Mouse (Mus musculus) monocyte, adult 2 months (primary cell): ENCODE data around the gene Jmjd6.
"Not testable (repeated sequence)": the region's sequence is repeated elsewhere in the genome, so short reads cannot be mapped to it uniquely, and the experiment has no call there.

Experiments
- DNase-seq, 2 experiments: peaks; one replicate each; pipeline ENCODE4 v3.0.0; 2022; ENCODE audit warnings: low spot score in 2 of 2, low read depth in 1 of 2

The Jmjd6 gene

DNA sequence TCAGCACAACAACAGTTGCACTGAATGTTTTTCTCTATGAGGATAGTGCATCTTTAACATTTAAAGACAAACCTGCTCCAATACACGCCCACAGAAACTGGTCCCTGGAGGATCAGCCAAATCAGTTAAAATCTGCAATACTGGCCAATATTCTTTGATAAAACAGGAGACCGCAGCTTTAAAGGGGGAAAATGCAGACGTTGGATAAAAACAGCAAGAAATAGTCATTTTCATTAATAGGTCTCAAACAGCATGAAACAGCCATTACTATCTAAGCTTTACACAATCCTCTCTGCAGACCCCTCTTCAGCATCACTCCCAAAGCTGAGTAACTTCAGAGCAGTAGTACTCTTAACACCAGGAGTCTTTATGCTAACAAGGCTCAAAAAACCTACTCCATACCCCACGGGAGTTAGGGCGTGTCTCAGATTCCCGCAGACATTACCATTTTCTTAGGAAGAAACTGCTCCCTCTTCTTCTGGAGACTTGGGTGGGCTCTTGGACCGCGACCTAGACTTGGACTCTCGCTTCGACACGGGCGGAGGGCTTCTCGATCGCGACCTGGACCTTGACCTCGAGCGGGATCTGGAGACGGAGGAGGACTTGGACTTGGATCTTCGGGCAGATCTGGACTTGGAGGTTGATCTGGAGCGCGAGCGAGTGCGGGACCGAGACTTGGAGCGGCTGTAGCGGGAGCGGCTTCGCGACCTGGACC is 8.5 kb upstream of the Jmjd6 start:
- DNase-seq: no peak

DNA sequence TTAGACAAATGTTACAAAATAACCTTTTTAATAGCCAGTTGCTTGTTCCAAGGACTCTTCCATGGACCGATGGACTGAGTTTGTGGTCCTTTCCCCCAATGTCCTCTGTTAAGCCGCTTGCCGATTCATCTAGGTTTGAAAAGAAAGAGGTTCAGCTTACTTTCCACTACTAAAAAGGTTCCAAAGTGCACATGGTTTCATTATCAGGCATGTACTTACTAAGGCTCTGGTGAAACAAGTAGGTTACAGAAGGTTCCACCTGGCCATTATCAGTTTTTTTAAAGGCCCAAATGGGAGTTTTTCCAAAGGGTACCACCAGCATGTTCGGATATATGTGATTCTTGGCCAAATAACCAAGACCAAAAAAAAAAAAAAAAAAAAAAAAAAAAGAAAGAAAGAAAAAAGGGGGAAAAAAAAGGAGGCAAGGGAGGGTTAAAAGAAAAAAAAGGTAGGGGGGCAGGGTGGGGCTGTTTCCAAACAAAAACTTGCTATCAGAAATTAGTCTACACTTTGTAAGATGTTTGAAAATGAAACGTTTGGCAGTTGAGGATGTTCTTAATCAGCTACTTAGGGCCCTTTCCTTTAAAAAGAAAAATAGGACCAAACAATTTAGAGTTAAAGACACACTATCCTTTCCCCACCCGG is 7.7 kb upstream of the Jmjd6 start:
- no peak for DNase-seq

DNA sequence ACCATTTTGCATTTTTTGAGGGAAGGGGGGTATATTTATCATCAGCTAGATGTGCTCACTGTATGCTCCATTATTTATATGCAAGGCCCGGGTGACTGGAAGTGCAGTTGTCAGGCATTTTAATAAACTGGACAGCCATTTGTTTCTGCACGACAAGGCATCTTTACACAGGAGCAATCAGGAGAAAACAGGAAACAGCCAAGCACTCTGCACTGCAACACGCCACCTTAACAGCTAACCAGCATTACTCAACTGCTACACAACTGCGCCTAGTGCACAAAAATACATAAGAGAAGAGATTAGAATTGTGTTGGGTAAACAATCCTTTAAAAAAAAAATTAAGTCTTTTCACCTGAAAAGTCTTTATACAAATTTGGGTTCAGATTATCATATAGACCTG is 6.8 kb upstream of the Jmjd6 start:
- DNase-seq: no peak

DNA sequence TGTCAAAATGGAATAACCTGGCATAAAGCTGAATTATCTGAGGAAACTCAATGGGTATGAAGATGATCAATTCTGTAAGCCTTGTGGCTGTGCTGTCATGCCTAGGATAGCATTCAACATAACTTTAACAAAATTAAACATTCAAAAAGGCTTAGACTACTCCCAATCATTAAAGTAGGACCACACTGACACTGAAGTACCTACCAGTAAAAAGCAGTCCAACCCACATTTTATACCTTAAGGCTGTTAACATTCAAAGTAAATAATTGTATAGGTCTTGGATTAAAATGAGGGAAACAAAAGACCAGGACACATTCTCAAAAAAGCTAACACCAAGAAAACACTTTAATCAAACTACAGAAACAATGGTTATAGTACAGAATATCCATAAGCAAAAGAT is 6.3 kb upstream of the Jmjd6 start:
- no peak for DNase-seq

GRCm38 (mm10) chr11:116848877-116849178 is 5.6 kb upstream of the Jmjd6 start:
- not testable (repeated sequence) for DNase-seq

DNA sequence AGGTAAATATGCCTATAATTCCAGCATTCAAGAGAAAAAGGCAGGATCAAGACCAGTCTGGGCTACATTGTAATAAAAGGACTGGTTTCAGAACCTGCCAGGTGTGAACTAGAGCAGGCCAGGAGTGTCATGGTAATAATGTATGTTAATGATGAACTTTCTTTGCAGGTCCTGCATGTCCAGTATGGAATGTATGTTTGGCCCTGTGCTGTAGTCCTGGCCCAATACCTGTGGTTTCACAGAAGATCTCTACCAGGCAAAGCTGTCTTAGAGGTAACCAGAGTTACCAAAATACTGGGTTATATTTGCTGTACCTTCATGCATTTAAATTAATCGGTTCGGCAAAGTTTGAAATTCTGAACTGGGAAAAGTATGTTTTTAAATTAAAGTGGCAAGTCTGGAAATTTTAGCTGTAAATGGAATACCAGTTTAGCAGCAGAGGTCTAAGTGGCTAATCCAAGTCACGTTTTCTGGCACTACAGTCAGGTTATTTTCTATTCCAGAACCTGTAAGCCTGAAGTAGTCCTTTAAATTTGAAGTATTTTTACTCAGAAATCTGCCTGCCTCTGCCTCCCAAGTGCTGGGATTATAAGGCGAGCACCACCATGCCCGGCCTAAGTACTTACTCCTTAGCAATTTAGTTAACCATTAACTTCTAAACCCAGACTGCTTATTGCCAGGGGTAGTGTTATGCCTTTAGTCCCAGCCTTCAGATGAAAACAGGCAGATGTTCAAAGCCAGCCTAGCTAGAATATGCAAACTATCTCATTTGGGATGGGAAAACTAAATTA is 5.0 kb upstream of the Jmjd6 start:
- DNase-seq: no peak

DNA sequence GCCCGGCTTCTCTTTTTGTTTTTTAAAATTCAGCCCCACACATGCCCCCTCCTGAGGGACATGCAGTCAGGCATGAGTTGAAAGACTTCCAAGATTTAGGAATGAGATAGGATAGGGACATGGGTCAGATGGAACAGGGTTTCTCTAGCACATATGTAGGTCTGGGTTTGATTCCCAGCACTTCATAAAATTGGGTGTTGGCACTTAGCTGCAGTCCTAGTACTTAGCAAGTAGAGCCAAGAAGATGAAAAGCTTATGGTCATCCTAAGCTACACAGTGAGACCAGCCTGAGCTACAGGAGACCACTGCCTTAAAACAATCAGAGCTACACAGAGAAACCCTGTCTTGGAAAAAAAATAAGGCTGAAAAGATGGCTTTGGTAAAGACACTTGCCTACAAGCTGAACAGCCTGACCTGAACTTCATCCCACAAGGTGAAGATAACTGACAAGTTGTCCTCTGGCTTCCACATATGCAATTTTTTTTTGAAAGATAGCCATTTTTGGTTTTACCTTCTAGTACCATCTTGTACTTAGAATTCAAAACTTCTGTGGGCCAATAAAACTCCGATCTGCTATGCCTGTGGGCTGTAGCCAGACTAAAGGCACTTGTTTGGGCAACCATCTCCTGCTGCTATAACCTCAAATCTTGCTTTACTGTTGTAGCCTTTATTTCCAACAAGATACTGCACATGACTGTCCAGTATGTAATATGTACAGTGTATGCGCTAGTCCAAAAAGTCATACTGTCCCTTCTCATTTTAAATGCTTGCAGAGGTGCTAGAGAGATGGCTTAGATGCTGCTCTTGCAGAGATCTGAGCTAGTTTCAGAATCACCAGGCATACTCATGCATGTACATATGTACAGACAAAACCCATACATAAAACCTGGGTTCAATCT is 4.2 kb upstream of the Jmjd6 start:
- no peak for DNase-seq

- DNase-seq: no peak
Measured at GRCm38 (mm10) chr11:116846593-116847181, 3.4 kb upstream of the Jmjd6 start.

DNA sequence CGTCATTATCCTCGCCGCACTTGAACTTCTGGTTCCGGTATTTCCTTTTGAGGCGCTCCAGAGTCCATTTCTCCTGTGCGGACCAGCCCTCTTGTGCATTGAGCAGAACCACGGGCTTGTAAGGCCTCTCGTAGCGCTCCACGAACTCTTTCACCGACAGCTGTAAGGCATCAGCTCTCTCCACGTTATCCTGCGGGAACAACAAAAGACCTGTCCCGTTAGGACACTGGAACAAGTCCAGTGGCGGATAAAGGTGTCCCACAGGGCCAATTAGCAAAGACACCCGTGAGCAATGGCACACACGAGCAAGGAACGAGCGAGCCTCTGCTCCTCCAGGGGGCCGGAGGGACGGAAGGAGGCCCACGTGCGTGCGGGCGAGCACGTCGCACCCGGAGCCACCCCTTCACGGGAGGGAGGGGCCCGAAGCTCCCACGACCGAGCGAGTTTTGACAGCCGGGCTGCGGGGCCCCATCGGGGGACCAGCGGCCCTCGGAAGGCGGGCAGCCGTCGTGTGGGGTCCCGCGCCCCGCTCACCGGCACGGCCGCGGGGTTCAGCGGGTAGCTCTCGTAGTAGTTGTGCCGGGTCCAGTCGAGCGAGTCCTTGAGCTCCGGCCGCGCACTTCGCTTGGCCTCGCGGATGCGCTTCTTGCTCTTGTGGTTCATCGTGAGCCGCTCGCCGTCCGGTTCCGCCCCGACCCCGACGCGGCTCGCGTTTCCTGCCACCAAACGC is 553 bp downstream of the Jmjd6 start:
- DNase-seq: peak; percentile 23 to 55

- DNase-seq: no peak
Measured at GRCm38 (mm10) chr11:116840748-116841147, 2.5 kb downstream of the Jmjd6 start.

DNA sequence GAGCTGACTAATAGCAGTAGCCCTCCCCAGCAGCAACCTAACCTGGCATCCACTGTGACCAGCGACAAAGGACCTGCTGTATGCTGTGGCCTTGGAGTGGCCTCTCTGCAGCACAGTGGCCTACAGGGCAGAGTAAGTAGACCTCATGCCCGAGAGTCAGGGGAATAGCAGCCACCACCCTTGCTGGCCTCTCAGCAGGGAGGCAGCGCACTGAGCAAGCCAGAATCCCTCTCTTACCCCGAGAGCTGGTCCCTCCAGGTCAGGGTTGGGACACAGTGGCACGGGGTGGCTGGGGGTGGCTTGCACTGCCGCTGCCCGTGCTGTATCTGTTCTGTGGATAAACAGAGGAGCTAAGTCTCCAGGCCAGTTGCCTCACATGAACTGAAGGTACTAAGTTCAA is 3.6 kb downstream of the Jmjd6 start:
- no peak for DNase-seq

- no peak for DNase-seq
Measured at GRCm38 (mm10) chr11:116838936-116839335, 4.3 kb downstream of the Jmjd6 start.

GRCm38 (mm10) chr11:116837441-116837840 is 5.8 kb downstream of the Jmjd6 start:
- DNase-seq: no peak

- no peak for DNase-seq
Measured at GRCm38 (mm10) chr11:116836283-116836682, 7.0 kb downstream of the Jmjd6 start.

GRCm38 (mm10) chr11:116834954-116835353 is 8.3 kb downstream of the Jmjd6 start:
- no peak for DNase-seq

GRCm38 (mm10) chr11:116832172-116832685 is 11.0 kb downstream of the Jmjd6 start:
- DNase-seq: no peak

- peak in 1 of 2 experiments; percentile 41 for DNase-seq
Measured at GRCm38 (mm10) chr11:116827534-116828165, 15.6 kb downstream of the Jmjd6 start, which contains the start of gene Mxra7. TSS of gene Mxra7 (minus strand) at chr11:116828046.

GRCm38 (mm10) chr11:116826550-116827504 is 16.4 kb downstream of the Jmjd6 start:
- DNase-seq: no peak
